Mouse (Mus musculus) brown adipose tissue, adult 24 weeks (tissue): ENCODE data around the gene 6430531B16Rik. TPM values are rescaled to one million over a fixed set of nuclear protein-coding genes. Genes with fewer than 3 reads are reported as not detected.

ENCODE experiments used
- H3K27ac ChIP-seq: fragments of 200-500 bp; replicated peaks from 2 replicates; pipeline ENCODE4 v1.5.1; 2012; ENCODE audit warnings: low read depth, mild to moderate bottlenecking, low read length
- H3K4me1 ChIP-seq: fragments of 200-500 bp; 2 replicates; pipeline ENCODE4 v1.6.1; 2012; ENCODE audit warnings: low read length, mixed read lengths; ENCODE audit not compliant: control insufficient read depth, insufficient read depth, insufficient read length
- H3K4me3 ChIP-seq: fragments of 200-500 bp; 2 replicates; pipeline ENCODE4 v1.5.1; 2012; ENCODE audit warnings: low read depth, mild to moderate bottlenecking, low read length, moderate library complexity; ENCODE audit not compliant: insufficient read depth
- polyA plus RNA-seq: library from polyadenylated mRNA; stranded (reverse); fragments of >200 nt; gene quantifications from 2 replicates; pipeline ENCODE4 v1.2.4, GENCODE M21; 2012; ENCODE audit not compliant: missing spikeins, insufficient read depth, insufficient read length

Gene 6430531B16Rik
- polyA plus RNA-seq = not detected in 2 replicates

GRCm38 (mm10) chr7:139978278-139978892 lies at the start of gene 6430531B16Rik:
Gene 6430531B16Rik (minus strand): TSS chr7:139978755.
- Histone ChIP-seq H3K4me1 (peaks cover 5% of the 10 kb centered on the region), H3K27ac (no peak within 1 kb of the TSS; the same call in 1 of the 2 replicates), H3K4me3 (peak within 1 kb of the TSS; percentile 52)

GRCm38 (mm10) chr7:140011336-140011735 lies 32.8 kb upstream of the 6430531B16Rik start:
- Histone ChIP-seq H3K4me3 (no peak overlapping the region), H3K27ac (no peak overlapping the region), H3K4me1 (no peaks in the 10 kb centered on the region)

GRCm38 (mm10) chr7:140007781-140008180 lies 29.2 kb upstream of the 6430531B16Rik start:
- H3K27ac ChIP-seq = no peak overlapping the region
- no peaks in the 10 kb centered on the region for H3K4me1 ChIP-seq
- no peak overlapping the region for H3K4me3 ChIP-seq

GRCm38 (mm10) chr7:140006861-140007611 lies 28.5 kb upstream of the 6430531B16Rik start:
- no peaks in the 10 kb centered on the region for H3K4me1 ChIP-seq
- no peak overlapping the region for H3K27ac ChIP-seq
- no peak overlapping the region for H3K4me3 ChIP-seq

GRCm38 (mm10) chr7:140004666-140005065 lies 26.1 kb upstream of the 6430531B16Rik start:
- H3K4me3 ChIP-seq = no peak overlapping the region
- H3K4me1 ChIP-seq = no peaks in the 10 kb centered on the region

GRCm38 (mm10) chr7:140001086-140001740 lies 22.7 kb upstream of the 6430531B16Rik start:
- Histone ChIP-seq H3K4me3 (no peak overlapping the region), H3K4me1 (no peaks in the 10 kb centered on the region), H3K27ac (no peak overlapping the region)

More at GRCm38 (mm10) chr7:140004666-140005065, 26.1 kb upstream of the 6430531B16Rik start:
- H3K27ac ChIP-seq = no peak overlapping the region

- H3K4me3 ChIP-seq = no peak overlapping the region
- no peaks in the 10 kb centered on the region for H3K4me1 ChIP-seq
- no peak overlapping the region for H3K27ac ChIP-seq
Measured at GRCm38 (mm10) chr7:139998691-139999350, 20.3 kb upstream of the 6430531B16Rik start.

- Histone ChIP-seq H3K27ac (no peak overlapping the region), H3K4me1 (no peaks in the 10 kb centered on the region), H3K4me3 (no peak overlapping the region)
Measured at GRCm38 (mm10) chr7:139994676-139995075, 16.1 kb upstream of the 6430531B16Rik start.

GRCm38 (mm10) chr7:139994202-139994601 lies 15.6 kb upstream of the 6430531B16Rik start:
- Histone ChIP-seq H3K27ac (no peak overlapping the region), H3K4me3 (no peak overlapping the region), H3K4me1 (no peaks in the 10 kb centered on the region)

- H3K4me1 ChIP-seq = no peaks in the 10 kb centered on the region
- H3K4me3 ChIP-seq = no peak overlapping the region
- H3K27ac ChIP-seq = no peak overlapping the region
Measured at GRCm38 (mm10) chr7:139993532-139993931, 15.0 kb upstream of the 6430531B16Rik start.

GRCm38 (mm10) chr7:139992406-139992805 lies 13.9 kb upstream of the 6430531B16Rik start, which contains the start of gene Adam8:
Gene Adam8 (minus strand): TSS chr7:139992562.
- H3K4me3 ChIP-seq = 0 out of 2 replicates have a peak within 1 kb of the TSS, but pooled peaks have one; percentile 17
- no peaks in the 10 kb centered on the region for H3K4me1 ChIP-seq
- H3K27ac ChIP-seq = no peak within 1 kb of the TSS

GRCm38 (mm10) chr7:139990864-139991394 lies 12.4 kb upstream of the 6430531B16Rik start:
- H3K4me1 ChIP-seq = no peaks in the 10 kb centered on the region
- H3K27ac ChIP-seq = no peak overlapping the region
- 0 out of 2 replicates have a peak overlapping the region, but pooled peaks have one; percentile 17 for H3K4me3 ChIP-seq

GRCm38 (mm10) chr7:139988272-139988671 lies 9.7 kb upstream of the 6430531B16Rik start:
- Histone ChIP-seq H3K27ac (no peak overlapping the region), H3K4me3 (no peak overlapping the region)

GRCm38 (mm10) chr7:139984505-139984904 lies 6.0 kb upstream of the 6430531B16Rik start:
- Histone ChIP-seq H3K4me1 (no peaks in the 10 kb centered on the region), H3K4me3 (no peak overlapping the region), H3K27ac (no peak overlapping the region)

More at GRCm38 (mm10) chr7:139988272-139988671, 9.7 kb upstream of the 6430531B16Rik start:
- no peaks in the 10 kb centered on the region for H3K4me1 ChIP-seq
